Mouse (Mus musculus) E14TG2a.4 (cell line): ENCODE results near the gene Vmn1r226.

Experiments used
- H3K27me3 ChIP-seq: 2 replicates; pipeline ENCODE4 v1.6.1; 2014; ENCODE audit warnings: low read length, control low read depth; ENCODE audit not compliant: insufficient read depth
- H3K36me3 ChIP-seq: 2 replicates; pipeline ENCODE4 v1.6.1; 2014; ENCODE audit warnings: low read length, control low read depth; ENCODE audit not compliant: insufficient read depth
- H3K4me1 ChIP-seq: replicated peaks from 2 replicates; pipeline ENCODE4 v1.6.1; 2014; ENCODE audit warnings: low read depth, low read length, control low read depth
- H3K4me3 ChIP-seq: replicated peaks from 2 replicates; pipeline ENCODE4 v1.5.1; 2014; ENCODE audit warnings: mild to moderate bottlenecking, low read length
- H3K9me3 ChIP-seq: 2 replicates; pipeline ENCODE4 v1.6.1; 2014; ENCODE audit warnings: low read length, control low read depth
- CTCF ChIP-seq: conservative IDR thresholded peaks from 2 replicates; pipeline ENCODE4 v1.5.1; 2014; ENCODE audit warnings: low read length
- NANOG ChIP-seq: IDR thresholded peaks from 2 replicates; pipeline ENCODE4 v1.6.1; 2014; ENCODE audit warnings: borderline replicate concordance, low read length, mixed read lengths
- POU5F1 ChIP-seq: IDR thresholded peaks from 2 replicates; pipeline ENCODE4 v1.6.1; 2014; ENCODE audit warnings: low read length, borderline replicate concordance

Vmn1r226 gene

DNA sequence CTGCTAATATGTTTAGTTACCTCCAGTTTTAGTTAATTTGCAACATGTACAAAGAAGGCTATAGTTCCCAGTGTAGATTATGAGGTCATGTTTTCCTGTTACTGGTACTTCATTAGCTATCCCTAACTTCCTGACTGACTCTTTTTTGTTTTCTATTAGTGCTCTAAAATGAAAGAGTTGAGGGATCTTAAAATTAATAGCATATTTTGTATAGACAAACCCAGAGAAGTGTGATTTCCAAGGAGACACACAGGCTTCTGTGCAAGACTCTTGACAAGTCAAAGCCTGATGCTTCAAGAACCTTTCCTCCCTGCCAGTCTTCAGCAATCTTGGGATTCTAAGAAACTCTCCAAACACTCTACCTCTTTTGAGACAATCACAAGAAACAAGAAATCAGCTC is at the start of gene Vmn1r226:
Gene Vmn1r226 (plus strand): TSS at position 301 of the 400 bp plus-strand sequence.
- TF ChIP-seq NANOG (no peak), CTCF (no peak), POU5F1 (no peak)

DNA sequence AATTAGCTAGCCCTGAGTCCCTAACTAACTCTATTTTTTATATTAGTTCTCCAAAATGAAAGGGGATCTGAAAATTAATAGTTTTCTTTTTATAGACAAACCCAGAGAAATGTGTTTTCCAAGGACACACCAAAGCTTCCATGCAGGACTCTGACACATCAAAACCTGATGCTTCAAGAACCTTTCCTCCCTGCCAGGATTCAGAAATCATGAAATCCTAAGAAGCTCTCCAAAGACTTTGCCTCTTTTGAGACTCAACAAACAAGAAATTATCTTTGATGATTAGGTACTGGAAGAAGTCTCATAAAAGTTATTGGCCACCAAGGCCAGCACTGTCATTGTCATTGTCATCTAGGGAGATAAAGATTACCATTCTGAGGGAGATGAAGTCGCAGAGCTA is 46.9 kb downstream of the Vmn1r226 start, which contains the start of gene Vmn1r227:
Gene Vmn1r227 (plus strand): TSS at position 301 of the 400 bp plus-strand sequence.
- no peaks in the 10 kb centered on the region for H3K4me1 ChIP-seq
- H3K9me3 ChIP-seq, result no peaks in the 10 kb centered on the region
- no peaks in the 10 kb centered on the region for H3K36me3 ChIP-seq
- no peak within 1 kb of the TSS for H3K4me3 ChIP-seq
- no peaks in the 10 kb centered on the region for H3K27me3 ChIP-seq
- TF ChIP-seq POU5F1 (no peak), NANOG (no peak), CTCF (no peak)

More for the DNA sequence above, at the start of gene Vmn1r226:
- Histone ChIP-seq H3K9me3 (no peaks in the 10 kb centered on the region), H3K4me3 (no peak within 1 kb of the TSS), H3K27me3 (no peaks in the 10 kb centered on the region), H3K36me3 (no peaks in the 10 kb centered on the region), H3K4me1 (no peaks in the 10 kb centered on the region)
